Mouse (Mus musculus) frontal cortex, adult (tissue): Measurements from ENCODE around the gene Olfr1020.

ENCODE experiments used
- ATAC-seq: cut with Nextera tagmentation; 2 replicates; pipeline ENCODE4 v1.9.2; 2017; ENCODE audit warnings: mild to moderate bottlenecking, moderate library complexity, mixed read lengths; ENCODE audit not compliant: low TSS enrichment

Gene Olfr1020

GRCm38 (mm10) chr2:85846730-85847129 is at the start of gene Olfr1020:
Gene Olfr1020 (plus strand): TSS chr2:85847030.
- no peak for ATAC-seq

- ATAC-seq, result no peak
Observed at GRCm38 (mm10) chr2:85802444-85802843, 44.4 kb upstream of the Olfr1020 start, which contains the start of gene Olfr1016. Gene Olfr1016 (minus strand): TSS chr2:85802544.

- ATAC-seq, result no peak
Observed at GRCm38 (mm10) chr2:85804501-85804900, 42.3 kb upstream of the Olfr1020 start.

GRCm38 (mm10) chr2:85818179-85818578 is 28.7 kb upstream of the Olfr1020 start, which contains the start of gene Olfr1018:
Gene Olfr1018 (plus strand): TSS chr2:85818479.
- no peak for ATAC-seq

- ATAC-seq, result no peak
Observed at GRCm38 (mm10) chr2:85845383-85845782, 1.4 kb upstream of the Olfr1020 start, which contains the start of gene Olfr1019. Gene Olfr1019 (minus strand): TSS chr2:85845483.

GRCm38 (mm10) chr2:85868294-85868693 is 21.5 kb downstream of the Olfr1020 start, which contains the start of gene Olfr1022:
Gene Olfr1022 (plus strand): TSS chr2:85868594.
- no peak for ATAC-seq

- ATAC-seq, result no peak
Observed at GRCm38 (mm10) chr2:85885340-85885739, 38.5 kb downstream of the Olfr1020 start, which contains the start of gene Olfr1023. Gene Olfr1023 (plus strand): TSS chr2:85885640.
